Mouse (Mus musculus) spleen, postnatal 10 days (tissue): Measurements from ENCODE around the gene Cpne7.

Experiments used
- DNase-seq, 2 experiments: peaks; one replicate each; pipeline ENCODE4 v3.0.0; 2021 to 2022; ENCODE audit warnings: low spot score in 2 of 2

The Cpne7 gene

DNA sequence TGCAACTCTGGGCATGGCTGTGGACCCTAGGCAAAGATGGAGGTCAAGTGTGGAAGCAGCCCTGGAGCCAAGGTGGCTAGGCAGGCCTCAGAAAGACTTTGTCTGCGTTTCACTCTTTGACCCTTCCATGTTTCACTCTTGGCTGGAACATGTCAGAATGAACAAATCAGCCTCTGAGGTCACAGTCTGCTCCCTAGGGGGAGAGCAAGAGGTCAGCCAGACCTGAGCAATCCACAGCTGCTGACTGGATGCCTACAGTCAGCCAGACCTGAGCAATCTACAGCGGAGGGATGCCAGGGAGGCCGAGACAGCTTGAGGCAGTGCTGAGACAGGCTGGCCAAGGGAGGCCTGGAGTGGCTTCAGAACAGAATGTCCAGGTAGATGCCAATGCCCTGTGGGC, 64.2 kb downstream of the Cpne7 start:
- DNase-seq, result no peak
